In genomic region chr2:144527821-144528174, GRCm38 (mm10) we compare ENCODE assay signal across 8 mouse cellular contexts. TPM values are rescaled to one million over a fixed set of nuclear protein-coding genes. Genes with fewer than 3 reads are reported as not detected.
DNase-seq lines count a peak whose midpoint lies in the region; ATAC-seq and TF ChIP-seq lines count a peak whose summit lies in the region.

No protein-coding gene starts in this region.

- peak; percentile 31 for ATAC-seq in heart, embryonic 12.5 days (ENCODE audit: insufficient number of reproducible peaks, low FRiP score)
- ATAC-seq in hematopoietic stem cell, adult 5-6 weeks (replicated peaks in 1 of 2; ENCODE audit: insufficient read depth in 1 of 2, low FRiP score in 2 of 2, low TSS enrichment in 1 of 2, low read depth in 1 of 2, poor library complexity in 2 of 2, severe bottlenecking in 2 of 2): peak; percentile 3 to 26; a peak in 3 of 4 replicates

- WGBS in heart, embryonic 12.5 days: under 1% methylated on average over 24 of the region's 25 CpGs

- H3K36me3 ChIP-seq in heart, embryonic 12.5 days: peaks cover 17% of the 10 kb centered on the region
- peaks cover 4% of the 10 kb centered on the region for H3K36me3 ChIP-seq in ES-E14 (ENCODE audit: control insufficient read depth, insufficient read depth, low read length, poor library complexity, severe bottlenecking)
- H3K36me3 ChIP-seq in megakaryocyte, embryonic 14.5 days (replicated peaks; ENCODE audit: low read length): peaks cover 30% of the 10 kb centered on the region

- H3K4me2 ChIP-seq in heart, embryonic 12.5 days: peak overlapping the region; percentile 92

- H3K4me3 ChIP-seq in heart, embryonic 12.5 days: peak overlapping the region; percentile 89
- peak overlapping the region; percentile 95 to 99 for H3K4me3 ChIP-seq in ES-E14 (ENCODE audit: insufficient read depth in 1 of 2, low read depth in 1 of 2, low read length in 2 of 2, poor library complexity in 1 of 2, severe bottlenecking in 1 of 2)
- H3K4me3 ChIP-seq in megakaryocyte, embryonic 14.5 days (replicated peaks): peak overlapping the region; percentile 95

- H3K27ac ChIP-seq in heart, embryonic 12.5 days (ENCODE audit: poor library complexity, severe bottlenecking): peak overlapping the region; percentile 91
- H3K27ac ChIP-seq in ES-E14 (ENCODE audit: insufficient read depth, low read depth, low read length, poor library complexity, severe bottlenecking): peak overlapping the region; percentile 70

- peak overlapping the region; percentile 87 for H3K9ac ChIP-seq in heart, embryonic 12.5 days
- peak overlapping the region; percentile 96 for H3K9ac ChIP-seq in ES-E14 (ENCODE audit: insufficient read depth, low read depth, low read length, poor library complexity, severe bottlenecking)

- DNase-seq in heart, postnatal 10 days: no peak
- no peak for DNase-seq in ES-E14 (ENCODE audit: low read depth, low spot score)
- DNase-seq in left cerebral cortex, postnatal 25 days (ENCODE audit: low spot score in 2 of 2): no peak
- no peak for DNase-seq in testis, postnatal 10 days (ENCODE audit: low spot score)
- no peak for DNase-seq in gastrocnemius, postnatal 36 days

- H3K4me1 ChIP-seq in heart, embryonic 12.5 days (replicated peaks): peaks cover 11% of the 10 kb centered on the region
- H3K4me1 ChIP-seq in ES-E14 (ENCODE audit: control insufficient read depth in 2 of 2, insufficient read depth in 2 of 2, low read length in 2 of 2, poor library complexity in 1 of 2): 0 out of 4 replicates have a peak, but pooled peaks cover 0 to 2% of the 10 kb centered on the region in 2 experiments
- peaks cover 36% of the 10 kb centered on the region for H3K4me1 ChIP-seq in megakaryocyte, embryonic 14.5 days

- no peaks in the 10 kb centered on the region for H3K9me3 ChIP-seq in heart, embryonic 12.5 days (replicated peaks)
- H3K9me3 ChIP-seq in ES-E14 (ENCODE audit: control insufficient read depth, insufficient read depth, low read depth, low read length): no peaks in the 10 kb centered on the region
- no peaks in the 10 kb centered on the region for H3K9me3 ChIP-seq in megakaryocyte, embryonic 14.5 days

- intact Hi-C loops in heart, postnatal 10 days (cut with DNase I): loop anchor here (1.0 kb wide), 1 partner anchor 28 kb away; no protein-coding TSS in a partner anchor
- intact Hi-C loops in left cerebral cortex, postnatal 25 days (cut with DNase I): loop anchor here (1.0 kb wide), 1 partner anchor 28 kb away; no protein-coding TSS in a partner anchor
- intact Hi-C loops in gastrocnemius, postnatal 36 days (cut with DNase I): no loop called here

- peaks cover 14% of the 10 kb centered on the region for H3K27me3 ChIP-seq in heart, embryonic 12.5 days (replicated peaks)
- H3K27me3 ChIP-seq in megakaryocyte, embryonic 14.5 days (replicated peaks): peaks cover 19% of the 10 kb centered on the region

- in situ Hi-C loops in ES-E14 (cut with MboI; ENCODE audit: low sequenced_read_pairs in 2 of 2, unreplicated experiment in 2 of 2): no loop called here

TF ChIP-seq in ES-E14, 5 proteins besides CTCF, POLR2A, EP300 and RAD21:
- TF ChIP-seq MAFK (IDR thresholded peaks at IDR 0.05; ENCODE audit: insufficient read depth, low read depth, low read length) (no peak), ZC3H11A (IDR thresholded peaks at IDR 0.05; ENCODE audit: borderline replicate concordance, low read depth, low read length) (no peak), ZNF384 (IDR thresholded peaks at IDR 0.05; ENCODE audit: low read depth, low read length) (no peak), HCFC1 (IDR thresholded peaks at IDR 0.05; ENCODE audit: borderline replicate concordance, insufficient read depth, low read length) (no peak)

RNA-seq across cellular contexts. Expression of gene Polr3f, which starts 0.3 kb away (rescaled TPM):
- polyA plus RNA-seq in heart, embryonic 12.5 days (2016; fragmentation: Nextera tagmentation; extraction: Ambion mirVana): 19.6 and 20.1 TPM in 2 replicates
- 10 to 100 TPM; 14.6 to 16.9 TPM for total RNA-seq in heart, postnatal 10 days (2021)
- 36.5 and 48.4 TPM in 2 replicates for total RNA-seq in ES-E14 (2012; rRNA removed)
- total RNA-seq in hematopoietic stem cell, adult 5-6 weeks (2017): 33.0 TPM in 2 replicates
- 3.1 TPM in 1 of 2 replicates, not detected in the other for polyA plus RNA-seq in megakaryocyte, embryonic 14.5 days (2012; ENCODE audit: insufficient read depth, low replicate concordance)
- 10 to 100 TPM; 23.9 to 26.5 TPM for total RNA-seq in left cerebral cortex, postnatal 25 days (2021)
- total RNA-seq in gastrocnemius, postnatal 36 days (2021): 1 to 10 TPM; 6.6 to 9.6 TPM

RNA-seq across cellular contexts. Expression of gene Dzank1, which starts 0.6 kb away (rescaled TPM):
- 0.88 and 1.3 TPM in 2 replicates for polyA plus RNA-seq in heart, embryonic 12.5 days (2016; fragmentation: Nextera tagmentation; extraction: Ambion mirVana)
- 1 to 10 TPM; 1.8 to 2.2 TPM for total RNA-seq in heart, postnatal 10 days (2021)
- total RNA-seq in ES-E14 (2012; rRNA removed): 0.53 and 1.0 TPM in 2 replicates
- total RNA-seq in hematopoietic stem cell, adult 5-6 weeks (2017): 0.15 TPM in 1 of 2 replicates, not detected in the other
- 0.07 TPM in 1 of 2 replicates, not detected in the other for polyA plus RNA-seq in megakaryocyte, embryonic 14.5 days (2012; ENCODE audit: insufficient read depth, low replicate concordance)
- 100 to 1,000 TPM; 154 to 164 TPM for total RNA-seq in left cerebral cortex, postnatal 25 days (2021)
- total RNA-seq in gastrocnemius, postnatal 36 days (2021): under 1 TPM; 0.15 to 0.52 TPM

RNA-seq across cellular contexts. Expression of gene Rbbp9, which starts 22.9 kb away (rescaled TPM):
- polyA plus RNA-seq in heart, embryonic 12.5 days (2016; fragmentation: Nextera tagmentation; extraction: Ambion mirVana): 35.8 and 38.0 TPM in 2 replicates
- total RNA-seq in heart, postnatal 10 days (2021): 10 to 100 TPM; 14.4 to 15.0 TPM
- 6.8 and 7.9 TPM in 2 replicates for total RNA-seq in ES-E14 (2012; rRNA removed)
- total RNA-seq in hematopoietic stem cell, adult 5-6 weeks (2017): 17.6 and 18.2 TPM in 2 replicates
- 0.95 TPM in 1 of 2 replicates, not detected in the other for polyA plus RNA-seq in megakaryocyte, embryonic 14.5 days (2012; ENCODE audit: insufficient read depth, low replicate concordance)
- total RNA-seq in left cerebral cortex, postnatal 25 days (2021): 10 to 100 TPM; 27.7 to 28.4 TPM
- total RNA-seq in gastrocnemius, postnatal 36 days (2021): 1 to 10 TPM; 4.6 to 5.1 TPM

RNA-seq across cellular contexts. Expression of gene Sec23b, which starts 28.2 kb away (rescaled TPM):
- 49.8 and 50.6 TPM in 2 replicates for polyA plus RNA-seq in heart, embryonic 12.5 days (2016; fragmentation: Nextera tagmentation; extraction: Ambion mirVana)
- 10 to 100 TPM; 32.4 to 36.6 TPM for total RNA-seq in heart, postnatal 10 days (2021)
- total RNA-seq in ES-E14 (2012; rRNA removed): 78.5 and 95.8 TPM in 2 replicates
- 56.0 and 82.8 TPM in 2 replicates for total RNA-seq in hematopoietic stem cell, adult 5-6 weeks (2017)
- polyA plus RNA-seq in megakaryocyte, embryonic 14.5 days (2012; ENCODE audit: insufficient read depth, low replicate concordance): 4.9 TPM in 1 of 2 replicates, not detected in the other
- 10 to 100 TPM; 48.4 to 50.1 TPM for total RNA-seq in left cerebral cortex, postnatal 25 days (2021)
- 10 to 100 TPM in 1 of 2 experiments, 1 to 10 TPM in 1; 9.8 to 10.3 TPM for total RNA-seq in gastrocnemius, postnatal 36 days (2021)

Comparison
In these comparisons a context has a peak if more than half of its experiments do, and no peak if none do; other contexts are left out.
1. RNA of gene Dzank1, which starts 0.6 kb away (total RNA-seq): 154 to 164 TPM in left cerebral cortex, postnatal 25 days; 1.8 to 2.2 TPM in heart, postnatal 10 days, 0.53 to 1.0 TPM in ES-E14, 0.15 to 0.52 TPM in gastrocnemius, postnatal 36 days and 0.15 TPM in hematopoietic stem cell, adult 5-6 weeks; every median in the first group is over 10 times any median in the second.
2. Peak in every context shown above with its lines, with median percentiles within 50 percentile points of each other: H3K4me3 ChIP-seq.